Mouse (Mus musculus) lung, adult 2 months (tissue): ENCODE measurements around the gene Hoxd8. TPM values are rescaled to one million over a fixed set of nuclear protein-coding genes. Genes with fewer than 3 reads are reported as not detected.

ENCODE experiments used
- DNase-seq: peaks from one replicate; pipeline ENCODE4 v3.0.0; 2022
- H3K4me1 ChIP-seq: fragments of 200-500 bp; 2 replicates; pipeline ENCODE4 v1.6.1; 2011; ENCODE audit warnings: low read length; ENCODE audit not compliant: control insufficient read depth, insufficient read depth
- H3K4me3 ChIP-seq: fragments of 200-500 bp; replicated peaks from 2 replicates; pipeline ENCODE3; 2011; ENCODE audit warnings: low read depth, mild to moderate bottlenecking, control low read depth, low read length; ENCODE audit errors: extremely low read depth
- CTCF ChIP-seq: fragments of 200-500 bp; IDR thresholded peaks from 2 replicates; pipeline ENCODE4 v1.5.1; 2011; ENCODE audit warnings: mild to moderate bottlenecking, low read length, control low read depth; ENCODE audit not compliant: insufficient read depth
- POLR2A ChIP-seq: fragments of 200-500 bp; IDR thresholded peaks from 2 replicates; pipeline ENCODE4 v1.6.1; 2011; ENCODE audit warnings: low read depth, mild to moderate bottlenecking, control low read depth, low read length, borderline replicate concordance; ENCODE audit errors: extremely low read depth
- WGBS: fragments of 180-500 bp; shearing (Covaris S2); methylation state at CpG from one replicate; pipeline ENCODE4 v1.1.7; 2018; 5-methylcytosine and 5-hydroxymethylcytosine counted together
- polyA plus RNA-seq: library from polyadenylated mRNA; depleted of rRNA; stranded (reverse); fragments of >200 nt; gene quantifications from 2 replicates; pipeline ENCODE4 v1.2.3, GENCODE M21; 2012

The Hoxd8 gene
- polyA plus RNA-seq, 1 experiment = 0.67 TPM

DNA sequence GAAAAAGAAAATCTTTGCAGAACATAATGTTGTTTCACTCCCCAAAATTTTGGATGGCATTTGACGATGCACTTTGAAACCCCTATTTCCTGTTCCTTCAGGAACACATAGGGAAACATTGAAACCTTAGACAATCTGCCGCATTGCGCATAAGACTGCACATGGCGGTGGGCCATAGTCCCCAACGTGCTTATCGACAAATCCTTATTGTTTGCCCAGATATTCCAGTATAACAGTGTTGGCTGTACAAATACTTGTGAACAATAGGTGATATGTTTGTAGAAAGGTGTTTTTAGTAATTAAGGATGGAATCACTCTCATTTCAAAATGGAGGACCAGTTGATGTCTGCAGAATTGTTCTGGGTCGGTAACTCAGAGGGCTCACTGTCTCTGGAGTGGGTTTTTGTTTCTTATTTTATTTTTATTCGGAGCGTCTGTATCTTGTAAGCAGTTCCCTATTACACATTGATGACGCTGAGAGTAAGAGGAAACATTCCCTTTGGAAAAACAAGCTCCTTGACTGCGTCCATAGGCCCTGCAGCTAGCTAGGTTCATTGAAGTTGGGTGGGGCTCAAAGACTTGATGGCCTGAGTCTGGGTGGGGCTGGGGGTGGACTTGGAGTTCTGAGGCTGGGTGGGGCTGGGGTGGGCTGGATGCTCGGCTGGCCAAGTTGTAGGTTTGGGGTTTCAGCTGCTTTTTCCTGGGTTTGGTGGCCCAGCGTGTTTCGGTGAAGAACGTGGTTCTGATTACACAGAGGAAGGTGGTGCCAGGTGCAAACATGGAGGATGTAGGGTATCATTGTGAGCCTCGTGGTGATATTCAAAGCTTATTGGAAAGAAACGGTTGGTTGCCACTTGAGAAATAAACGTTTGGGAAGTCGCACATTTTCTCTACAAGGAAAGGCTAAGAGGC, 9.1 kb downstream of the Hoxd8 start:
- 11% methylated on average over 19 of the region's 19 CpGs for WGBS
- Histone ChIP-seq H3K4me3 (no peak overlapping the region), H3K4me1 (no peaks in the 10 kb centered on the region)
- TF ChIP-seq CTCF = no peak
- no peak for TF ChIP-seq POLR2A
- no peak for DNase-seq

DNA sequence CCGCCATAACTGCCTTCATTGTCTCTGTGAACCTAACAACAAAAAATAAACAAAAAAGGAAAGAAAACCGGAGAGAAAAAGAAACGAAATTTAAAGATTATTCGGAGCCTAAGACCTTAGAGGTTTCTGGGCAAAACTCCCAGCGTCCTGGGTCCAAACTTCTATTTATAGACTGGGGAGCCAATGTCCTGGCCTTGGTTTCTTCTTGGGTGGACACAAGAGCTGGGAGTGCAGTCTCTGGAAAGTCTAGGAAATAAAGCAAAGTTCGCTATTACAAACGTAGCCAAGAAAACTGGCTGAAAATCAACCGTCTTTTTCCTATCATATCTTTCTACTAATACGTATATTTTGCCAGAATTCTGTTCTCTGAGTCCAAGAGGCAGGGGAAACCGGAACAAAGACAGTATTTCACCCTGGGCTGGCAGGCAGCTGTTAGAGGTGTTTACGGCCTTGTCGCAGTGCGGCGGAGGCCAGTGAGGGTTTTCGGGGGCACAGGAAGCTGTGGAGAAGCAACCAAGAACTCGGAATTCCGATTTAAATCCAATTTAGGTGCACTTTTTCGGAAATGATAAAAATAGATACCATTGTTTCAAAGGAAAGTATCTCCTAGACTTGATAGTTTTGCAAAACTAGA, 9.9 kb downstream of the Hoxd8 start:
- Histone ChIP-seq H3K4me3 (no peak overlapping the region), H3K4me1 (no peaks in the 10 kb centered on the region)
- no peak for TF ChIP-seq CTCF
- TF ChIP-seq POLR2A = no peak
- DNase-seq = no peak
- 16% methylated on average over 18 of the region's 18 CpGs for WGBS

DNA sequence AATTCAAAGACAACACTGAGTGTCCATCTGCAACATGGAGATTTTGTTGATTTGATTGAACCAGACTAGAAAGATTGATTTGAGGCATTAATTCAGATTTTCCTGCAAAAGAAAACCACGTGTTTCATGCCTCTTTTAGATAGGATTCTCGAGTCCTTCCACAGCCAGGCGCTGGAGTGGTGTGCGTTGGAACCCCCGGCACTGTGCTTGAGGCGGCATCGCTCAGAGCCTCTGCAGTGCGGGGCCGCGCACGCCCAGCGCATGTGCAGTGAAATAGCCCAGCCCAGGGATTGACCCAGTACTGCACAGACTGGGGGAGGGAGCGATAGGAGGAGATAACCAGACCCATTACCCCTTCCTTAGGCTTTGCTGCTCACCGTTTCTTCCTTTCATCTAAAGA, 10.5 kb downstream of the Hoxd8 start:
- TF ChIP-seq CTCF (no peak), POLR2A (no peak)
- H3K4me3 ChIP-seq = no peak overlapping the region
- WGBS = 4% methylated on average over 14 of the region's 14 CpGs
- no peaks in the 10 kb centered on the region for H3K4me1 ChIP-seq
- DNase-seq = no peak

DNA sequence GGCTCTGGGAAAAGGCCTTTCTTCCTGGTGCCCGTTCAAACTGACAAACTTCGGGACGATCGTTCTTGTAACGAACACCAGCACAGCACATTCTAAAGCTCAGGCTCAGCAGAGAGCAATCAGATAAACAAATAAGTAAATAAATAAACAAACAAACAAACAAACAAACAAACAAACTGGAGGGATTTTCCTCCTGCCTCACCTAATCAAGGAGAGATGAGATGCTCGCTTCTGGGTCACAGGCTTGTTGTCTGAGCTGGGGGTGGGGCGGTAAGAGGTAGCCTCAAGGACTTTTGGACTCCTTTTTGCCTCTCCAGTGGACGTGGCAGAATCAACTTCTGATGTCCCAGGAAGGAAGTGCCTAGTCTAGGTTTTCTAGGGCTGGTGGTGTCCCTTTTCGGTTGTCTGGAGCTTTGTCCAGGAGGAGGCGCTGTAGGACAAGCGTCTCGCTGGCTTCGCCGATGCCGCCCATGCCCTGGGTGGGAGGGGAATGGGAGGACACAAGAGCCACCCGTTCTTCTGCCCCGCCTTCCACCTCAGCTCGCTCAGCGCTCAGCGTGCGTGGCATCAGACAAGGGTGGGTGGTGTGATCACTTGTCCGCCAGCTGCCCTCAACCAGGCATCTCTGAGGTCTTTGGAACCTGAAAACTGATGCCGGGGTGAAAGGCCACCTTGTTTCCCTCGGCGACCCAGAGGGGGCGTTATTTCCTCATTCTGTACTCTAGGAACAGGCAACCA, 11.3 kb downstream of the Hoxd8 start:
- no peaks in the 10 kb centered on the region for H3K4me1 ChIP-seq
- no peak for TF ChIP-seq POLR2A
- TF ChIP-seq CTCF = peak; percentile 84
- WGBS = 5% methylated on average over 26 of the region's 26 CpGs
- DNase-seq = peak; percentile 70
- peak overlapping the region; percentile 18 for H3K4me3 ChIP-seq

DNA sequence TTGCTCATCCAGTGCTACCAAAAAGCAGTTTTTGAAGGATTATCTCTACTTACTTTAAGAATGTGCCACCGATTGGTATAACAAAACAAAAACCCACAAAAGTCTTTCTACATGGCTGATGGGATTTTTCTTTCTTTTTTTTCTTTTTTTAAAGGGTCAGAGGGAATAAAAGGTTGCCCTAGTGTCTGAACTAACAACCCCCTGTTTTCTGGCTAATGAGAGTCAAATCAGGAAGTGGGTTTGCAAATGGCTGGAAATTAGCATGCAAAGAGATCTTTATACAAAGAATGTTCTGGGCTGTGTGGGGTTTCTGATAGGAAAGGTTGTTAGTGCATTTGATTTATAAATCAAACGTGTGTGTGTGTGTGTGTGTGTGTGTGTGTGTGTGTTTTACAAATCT, 16.0 kb downstream of the Hoxd8 start:
- no peak for TF ChIP-seq CTCF
- TF ChIP-seq POLR2A = no peak

DNA sequence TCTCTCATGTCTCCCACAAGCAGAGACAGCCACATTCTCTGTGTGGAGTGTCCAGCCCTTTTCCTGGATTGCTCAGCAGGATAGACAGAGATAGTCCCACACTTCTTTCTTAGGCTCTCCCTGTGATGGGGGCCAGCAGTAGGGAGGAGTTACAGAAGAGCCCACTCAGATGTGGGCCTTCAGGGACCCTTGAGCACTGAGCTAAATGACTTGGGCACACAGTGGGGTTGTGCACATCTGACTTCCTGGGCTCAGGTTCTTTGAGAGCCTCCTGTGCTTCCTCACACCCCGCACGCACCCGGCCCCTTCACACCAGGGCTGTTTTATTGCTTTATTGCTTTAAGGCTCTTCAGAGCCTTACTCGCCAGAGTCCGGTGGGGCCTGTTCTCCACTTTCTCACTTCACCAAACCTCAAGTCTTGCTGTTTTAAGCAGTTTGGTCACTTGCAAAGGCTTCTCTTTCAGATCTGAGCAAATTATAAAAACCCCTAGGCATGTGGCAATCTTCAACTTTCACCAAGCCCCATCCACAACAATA, 16.6 kb downstream of the Hoxd8 start:
- 27% methylated on average over 5 of the region's 5 CpGs for whole genome bisulfite sequencing
- Histone ChIP-seq H3K4me1 (no peaks in the 10 kb centered on the region), H3K4me3 (no peak overlapping the region)
- no peak for TF ChIP-seq POLR2A
- TF ChIP-seq CTCF = no peak
- no peak for DNase-seq

More for the DNA sequence above, 16.0 kb downstream of the Hoxd8 start:
- no peak for DNase-seq
- Histone ChIP-seq H3K4me3 (no peak overlapping the region), H3K4me1 (no peaks in the 10 kb centered on the region)
- WGBS = 24% methylated on average over 2 of the region's 2 CpGs

DNA sequence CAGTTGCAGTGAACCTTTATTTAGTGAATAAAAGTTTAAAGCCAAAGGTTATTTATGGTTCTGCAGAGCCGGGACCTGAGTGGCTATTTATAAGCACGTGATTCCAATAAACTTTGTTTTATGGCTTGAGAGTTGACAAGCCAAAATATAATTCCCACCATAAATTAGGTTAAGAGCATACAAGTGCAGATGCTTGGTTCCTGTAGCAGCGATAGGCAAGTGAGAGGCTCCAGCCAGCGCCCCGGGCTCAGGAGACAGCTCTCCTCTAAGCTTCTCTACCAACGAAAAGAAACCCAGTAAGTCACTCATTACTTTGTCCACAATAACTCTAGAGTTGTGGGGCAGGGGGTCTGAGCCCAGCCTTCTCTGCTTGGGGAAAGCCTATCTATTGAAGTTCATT, 17.5 kb downstream of the Hoxd8 start:
- TF ChIP-seq POLR2A (no peak), CTCF (no peak)
- H3K4me3 ChIP-seq = no peak overlapping the region
- H3K4me1 ChIP-seq = no peaks in the 10 kb centered on the region
- no peak for DNase-seq
- 15% methylated on average over 6 of the region's 6 CpGs for WGBS

DNA sequence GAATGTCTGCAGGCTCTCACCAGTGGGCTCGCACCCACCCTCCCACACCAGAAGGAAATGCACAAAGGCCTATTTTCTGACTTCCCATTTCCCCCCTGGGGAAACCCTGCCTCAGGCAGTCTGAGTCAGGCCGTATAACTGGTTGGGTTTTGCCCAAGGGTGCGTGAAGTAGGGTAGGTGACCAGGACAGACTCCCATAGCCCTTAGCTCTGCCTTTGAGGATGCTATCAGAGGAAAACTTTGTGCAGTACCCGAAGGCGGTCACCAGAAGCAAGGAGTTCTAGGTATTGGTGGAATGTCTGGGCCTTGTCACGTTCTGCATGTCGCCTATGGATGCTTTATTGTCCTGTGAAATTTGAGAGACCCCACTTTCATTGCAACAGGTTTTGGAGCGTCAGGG, 18.5 kb downstream of the Hoxd8 start:
- H3K4me1 ChIP-seq = no peaks in the 10 kb centered on the region
- WGBS = 17% methylated on average over 8 of the region's 8 CpGs
- no peak for DNase-seq
- H3K4me3 ChIP-seq = no peak overlapping the region
- TF ChIP-seq POLR2A (no peak), CTCF (no peak)

DNA sequence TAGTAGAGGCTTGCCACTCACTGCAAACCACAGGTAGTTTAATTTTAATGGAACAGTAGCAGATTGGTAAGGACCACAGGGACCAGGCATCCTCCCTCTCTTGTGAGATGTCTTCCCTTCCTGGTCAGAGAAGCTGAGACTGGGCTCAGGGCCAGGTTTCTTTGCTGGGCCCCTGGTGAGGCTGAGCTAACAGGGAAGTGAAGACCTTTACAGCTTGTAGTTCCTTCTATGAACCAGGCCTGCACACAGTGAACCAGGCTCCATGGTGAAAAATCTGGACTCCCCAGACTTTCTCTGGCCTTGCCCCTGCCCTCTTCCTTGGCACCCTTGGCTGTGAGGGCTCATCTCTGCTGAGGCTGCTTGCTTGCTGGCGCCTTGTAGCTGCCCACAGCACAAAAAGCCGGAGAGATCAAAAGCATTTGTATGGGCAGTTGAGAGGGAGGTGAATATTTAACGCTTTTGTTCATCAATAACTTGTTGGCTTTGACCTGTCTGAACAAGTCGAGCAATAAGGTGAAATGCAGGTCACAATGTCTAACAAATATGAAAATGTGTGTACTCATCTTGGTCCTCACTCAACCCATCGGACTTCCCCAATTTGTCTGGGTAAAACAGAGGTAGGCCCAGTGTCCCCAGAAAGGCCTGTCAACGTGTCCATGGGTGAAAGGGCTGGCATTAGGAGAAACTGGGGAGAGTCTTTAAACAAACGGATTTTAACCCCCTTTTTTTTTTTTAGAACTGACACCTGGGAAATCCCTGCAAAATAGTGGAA, 20.0 kb downstream of the Hoxd8 start:
- no peak for TF ChIP-seq POLR2A
- no peak for TF ChIP-seq CTCF
- Histone ChIP-seq H3K4me1 (no peaks in the 10 kb centered on the region), H3K4me3 (no peak overlapping the region)
- WGBS = 44% methylated on average over 7 of the region's 7 CpGs
- DNase-seq = no peak
